Mouse (Mus musculus) ES-Bruce4 (cell line): ENCODE results near the gene Gm19668. TPM values are rescaled to one million over a fixed set of nuclear protein-coding genes. Genes with fewer than 3 reads are reported as not detected.
"Not testable (repeated sequence)": the region's sequence is repeated elsewhere in the genome, so short reads cannot be mapped to it uniquely, and the experiment has no call there.

Experiments
- H3K27ac ChIP-seq: 2 replicates; pipeline ENCODE4 v1.5.1; 2012; ENCODE audit warnings: low read length, inconsistent platforms; ENCODE audit not compliant: insufficient read depth
- H3K27me3 ChIP-seq: 2 replicates; pipeline ENCODE4 v1.6.1; 2012; ENCODE audit warnings: mild to moderate bottlenecking, low read length, inconsistent platforms; ENCODE audit not compliant: control insufficient read depth, poor library complexity, insufficient read depth, severe bottlenecking
- H3K36me3 ChIP-seq: 2 replicates; pipeline ENCODE4 v1.6.1; 2012; ENCODE audit warnings: inconsistent platforms, mild to moderate bottlenecking, low read length, moderate library complexity; ENCODE audit not compliant: control insufficient read depth, poor library complexity, insufficient read depth, severe bottlenecking
- H3K4me1 ChIP-seq: one replicate; pipeline ENCODE4 v1.8.1; 2011; ENCODE audit warnings: low read length; ENCODE audit not compliant: control insufficient read depth, insufficient read depth
- H3K4me3 ChIP-seq: 2 replicates; pipeline ENCODE4 v1.5.1; 2011; ENCODE audit warnings: low read depth, mild to moderate bottlenecking, low read length
- H3K9ac ChIP-seq: 2 replicates; pipeline ENCODE4 v1.6.1; 2012; ENCODE audit warnings: low read depth, mild to moderate bottlenecking, inconsistent platforms; ENCODE audit not compliant: poor library complexity, severe bottlenecking
- H3K9me3 ChIP-seq: replicated peaks from 2 replicates; pipeline ENCODE4 v1.6.1; 2012; ENCODE audit warnings: mild to moderate bottlenecking, low read length, inconsistent platforms; ENCODE audit not compliant: control insufficient read depth, poor library complexity, insufficient read depth, severe bottlenecking
- CTCF ChIP-seq: IDR thresholded peaks from one replicate; pipeline ENCODE4 v1.8.1; 2011; ENCODE audit warnings: low read depth, low read length
- EP300 ChIP-seq: IDR thresholded peaks from 2 replicates; pipeline ENCODE4 v1.6.1; 2011; ENCODE audit warnings: low read depth, low read length; ENCODE audit not compliant: insufficient read depth
- POLR2A ChIP-seq: IDR thresholded peaks from one replicate; pipeline ENCODE4 v1.8.1; 2011; ENCODE audit warnings: low read length; ENCODE audit not compliant: insufficient read depth
- polyA plus RNA-seq: library from polyadenylated mRNA; stranded (reverse); fragments of >200 nt; gene quantifications from 2 replicates; pipeline ENCODE4 v1.2.4, GENCODE M21; 2011; ENCODE audit warnings: low read depth; ENCODE audit not compliant: missing spikeins, insufficient read depth, insufficient read length

The Gm19668 gene
- polyA plus RNA-seq, 1 experiment = not detected

DNA sequence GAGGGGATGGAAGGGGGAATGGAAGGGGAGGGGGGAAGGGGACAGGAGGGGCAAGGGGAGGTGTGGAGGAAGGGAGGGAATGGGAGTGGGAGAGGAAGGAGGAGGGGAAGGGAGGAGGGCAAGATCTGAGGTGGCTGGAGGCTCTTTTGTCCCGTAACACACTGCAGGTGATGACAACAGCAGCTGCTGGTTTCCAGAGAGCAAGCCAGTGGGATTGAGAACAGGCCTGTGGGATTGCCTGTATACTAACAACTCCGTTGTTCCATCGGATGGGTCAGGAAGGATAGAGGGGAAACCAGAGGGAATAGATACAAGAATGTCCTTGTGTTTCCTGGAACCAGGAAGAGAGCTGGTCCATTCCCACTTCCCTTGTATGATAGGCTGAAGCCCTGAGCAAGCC lies 1.3 kb downstream of the Gm19668 start:
- Histone ChIP-seq H3K27ac (no peak overlapping the region), H3K27me3 (no peaks in the 10 kb centered on the region), H3K9me3 (no peaks in the 10 kb centered on the region), H3K4me3 (no peak overlapping the region), H3K4me1 (no peaks in the 10 kb centered on the region), H3K36me3 (no peaks in the 10 kb centered on the region), H3K9ac (no peak overlapping the region)
- TF ChIP-seq POLR2A (no peak), CTCF (no peak), EP300 (no peak)

DNA sequence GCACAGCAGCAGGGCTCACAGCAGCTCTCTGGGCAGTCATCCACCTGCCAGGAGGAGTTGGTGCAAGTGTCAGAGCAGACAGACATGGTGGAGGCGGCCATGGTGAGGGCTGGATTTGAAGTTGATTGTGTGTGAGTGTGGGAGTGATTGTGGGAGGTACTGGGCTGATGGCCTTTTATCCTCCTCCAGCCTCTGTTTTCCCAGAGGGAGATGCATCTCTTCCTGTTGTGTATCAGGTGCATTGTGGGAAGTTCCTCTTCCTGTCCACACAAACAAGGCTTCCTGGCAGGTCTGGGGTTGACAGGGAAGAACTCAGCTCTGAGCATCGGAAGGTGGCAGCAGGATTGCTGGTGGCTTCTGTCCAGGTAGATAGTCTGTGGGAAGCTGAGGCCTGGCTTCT lies 4.0 kb downstream of the Gm19668 start, which contains the start of gene Gm9639:
Gene Gm9639 (minus strand): TSS at position 101 of the 400 bp plus-strand sequence.
- TF ChIP-seq POLR2A (no peak), CTCF (no peak), EP300 (no peak)
- no peak within 1 kb of the TSS for H3K4me3 ChIP-seq
- H3K27ac ChIP-seq = no peak within 1 kb of the TSS
- H3K27me3 ChIP-seq = no peaks in the 10 kb centered on the region
- no peaks in the 10 kb centered on the region for H3K36me3 ChIP-seq
- H3K9ac ChIP-seq = no peak within 1 kb of the TSS
- H3K9me3 ChIP-seq = no peaks in the 10 kb centered on the region
- no peaks in the 10 kb centered on the region for H3K4me1 ChIP-seq

DNA sequence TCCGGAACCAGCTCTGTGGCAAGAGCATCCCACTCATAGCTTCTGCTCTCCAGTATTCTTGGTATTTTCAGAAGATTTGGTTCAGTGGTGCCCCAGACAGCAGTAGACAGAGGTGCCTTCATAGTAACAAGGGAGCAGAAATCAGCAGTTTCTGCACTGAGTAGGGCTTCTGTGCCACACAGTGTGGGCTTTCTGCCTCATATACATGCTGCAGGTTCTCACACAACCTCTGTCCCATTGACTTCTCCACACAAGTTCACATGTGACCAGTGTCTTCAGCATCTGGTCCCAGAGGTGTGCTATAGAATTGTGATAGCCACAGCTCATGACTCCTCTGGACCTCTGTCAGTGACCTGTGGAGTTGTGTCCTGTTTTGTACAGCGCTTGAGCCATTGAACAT lies 10.3 kb downstream of the Gm19668 start:
- H3K4me3 ChIP-seq = no peak overlapping the region
- H3K9me3 ChIP-seq = no peaks in the 10 kb centered on the region
- H3K4me1 ChIP-seq = no peaks in the 10 kb centered on the region
- no peaks in the 10 kb centered on the region for H3K36me3 ChIP-seq
- TF ChIP-seq EP300 = no peak
- TF ChIP-seq POLR2A = no peak
- no peak for TF ChIP-seq CTCF
- no peaks in the 10 kb centered on the region for H3K27me3 ChIP-seq
- H3K27ac ChIP-seq = no peak overlapping the region
- no peak overlapping the region for H3K9ac ChIP-seq

DNA sequence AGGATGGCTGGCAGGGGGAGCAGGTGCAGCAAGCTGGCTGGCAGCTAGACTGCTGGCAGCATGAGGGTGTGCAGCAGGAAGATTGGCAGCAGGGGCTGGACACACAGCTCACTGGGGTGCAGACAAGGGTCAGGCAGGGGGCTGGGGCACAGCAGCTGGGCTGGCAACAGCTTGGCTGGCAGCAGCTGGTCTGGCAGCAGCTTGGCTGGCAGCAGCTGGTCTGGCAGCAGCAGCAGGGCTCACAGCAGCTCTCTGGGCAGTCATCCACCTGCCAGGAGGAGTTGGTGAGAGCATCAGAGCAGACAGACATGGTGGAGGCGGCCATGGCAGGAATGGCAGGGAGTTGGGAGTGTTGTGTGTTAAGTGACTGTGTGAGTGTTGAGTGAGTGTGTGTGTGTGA lies 11.1 kb downstream of the Gm19668 start, which contains the start of gene Gm7137:
Gene Gm7137 (minus strand): TSS at position 325 of the 400 bp plus-strand sequence.
- H3K27me3 ChIP-seq, H3K9me3 ChIP-seq, H3K4me1 ChIP-seq, H3K36me3 ChIP-seq, H3K9ac ChIP-seq, H3K4me3 ChIP-seq, H3K27ac ChIP-seq: not testable (repeated sequence)

DNA sequence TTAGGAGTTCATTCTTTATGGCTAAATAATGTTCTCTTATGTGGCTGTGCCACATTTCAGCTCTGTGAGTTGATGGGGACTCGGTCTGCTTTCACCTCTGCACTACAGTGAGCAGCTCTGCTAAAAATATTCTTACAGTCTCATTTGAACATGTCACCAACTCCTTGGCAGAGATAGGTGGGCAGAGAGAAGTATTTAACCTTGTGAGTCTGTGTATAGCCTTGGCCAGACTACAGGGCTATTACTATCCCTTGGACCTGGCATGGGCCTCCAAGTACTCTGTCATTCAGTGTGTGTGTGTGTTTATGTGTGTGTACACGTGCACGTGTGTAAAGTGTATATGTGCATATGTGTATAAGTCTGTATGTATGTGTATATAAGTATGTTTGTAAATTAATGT lies 15.5 kb downstream of the Gm19668 start:
- H3K4me3 ChIP-seq, H3K4me1 ChIP-seq, H3K27ac ChIP-seq, H3K9me3 ChIP-seq, H3K9ac ChIP-seq, H3K36me3 ChIP-seq, H3K27me3 ChIP-seq: not testable (repeated sequence)

DNA sequence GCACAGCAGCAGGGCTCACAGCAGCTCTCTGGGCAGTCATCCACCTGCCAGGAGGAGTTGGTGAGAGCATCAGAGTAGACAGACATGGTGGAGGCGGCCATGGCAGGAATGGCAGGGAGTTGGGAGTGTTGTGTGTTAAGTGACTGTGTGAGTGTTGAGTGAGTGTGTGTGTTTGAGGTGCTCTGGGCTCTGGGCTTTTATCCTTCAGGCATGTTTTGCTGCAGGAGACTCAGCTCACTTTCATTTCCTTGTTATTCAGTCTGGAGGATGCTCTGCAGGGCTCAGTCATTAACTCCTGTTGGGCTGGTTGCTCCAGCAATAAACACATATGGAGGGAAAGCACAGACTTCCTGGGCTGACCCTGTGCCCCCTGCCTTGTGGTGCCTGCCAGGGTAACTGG lies 16.5 kb downstream of the Gm19668 start, which contains the start of gene Gm3250:
Gene Gm3250 (minus strand): TSS at position 101 of the 400 bp plus-strand sequence.
- H3K9me3 ChIP-seq, H3K36me3 ChIP-seq, H3K27me3 ChIP-seq, H3K4me3 ChIP-seq, H3K9ac ChIP-seq, H3K4me1 ChIP-seq, H3K27ac ChIP-seq: not testable (repeated sequence)

DNA sequence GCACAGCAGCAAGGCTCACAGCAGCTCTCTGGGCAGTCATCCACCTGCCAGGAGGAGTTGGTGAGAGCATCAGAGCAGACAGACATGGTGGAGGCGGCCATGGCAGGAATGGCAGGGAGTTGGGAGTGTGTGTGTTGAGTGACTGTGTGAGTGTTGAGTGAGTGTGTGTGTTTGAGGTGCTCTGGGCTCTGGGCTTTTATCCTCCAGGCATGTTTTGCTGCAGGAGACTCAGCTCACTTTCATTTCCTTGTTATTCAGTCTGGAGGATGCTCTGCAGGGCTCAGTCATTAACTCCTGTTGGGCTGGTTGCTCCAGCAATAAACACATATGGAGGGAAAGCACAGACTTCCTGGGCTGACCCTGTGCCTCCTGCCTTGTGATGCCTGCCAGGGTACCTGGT lies 22.1 kb downstream of the Gm19668 start, which contains the start of gene Gm7138:
Gene Gm7138 (minus strand): TSS at position 101 of the 400 bp plus-strand sequence.
- H3K36me3 ChIP-seq, H3K4me3 ChIP-seq, H3K4me1 ChIP-seq, H3K9me3 ChIP-seq, H3K27ac ChIP-seq, H3K9ac ChIP-seq, H3K27me3 ChIP-seq: not testable (repeated sequence)

DNA sequence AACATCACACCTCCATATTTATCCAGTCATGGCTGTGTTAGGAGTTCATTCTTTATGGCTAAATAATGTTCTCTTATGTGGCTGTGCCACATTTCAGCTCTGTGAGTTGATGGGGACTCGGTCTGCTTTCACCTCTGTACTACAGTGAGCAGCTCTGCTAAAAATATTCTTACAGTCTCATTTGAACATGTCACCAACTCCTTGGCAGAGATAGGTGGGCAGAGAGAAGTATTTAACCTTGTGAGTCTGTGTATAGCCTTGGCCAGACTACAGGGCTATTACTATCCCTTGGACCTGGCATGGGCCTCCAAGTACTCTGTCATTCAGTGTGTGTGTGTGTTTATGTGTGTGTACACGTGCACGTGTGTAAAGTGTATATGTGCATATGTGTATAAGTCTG lies 26.8 kb downstream of the Gm19668 start:
- not testable (repeated sequence) for H3K9ac ChIP-seq, H3K9me3 ChIP-seq, H3K27me3 ChIP-seq, H3K4me1 ChIP-seq, H3K27ac ChIP-seq, H3K4me3 ChIP-seq, H3K36me3 ChIP-seq

DNA sequence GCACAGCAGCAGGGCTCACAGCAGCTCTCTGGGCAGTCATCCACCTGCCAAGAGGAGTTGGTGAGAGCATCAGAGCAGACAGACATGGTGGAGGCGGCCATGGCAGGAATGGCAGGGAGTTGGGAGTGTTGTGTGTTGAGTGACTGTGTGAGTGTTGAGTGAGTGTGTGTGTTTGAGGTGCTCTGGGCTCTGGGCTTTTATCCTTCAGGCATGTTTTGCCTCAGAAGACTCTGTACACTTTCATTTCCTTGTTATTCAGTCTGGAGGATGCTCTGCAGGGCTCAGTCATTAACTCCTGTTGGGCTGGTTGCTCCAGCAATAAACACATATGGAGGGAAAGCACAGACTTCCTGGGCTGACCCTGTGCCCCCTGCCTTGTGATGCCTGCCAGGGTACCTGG lies 27.7 kb downstream of the Gm19668 start, which contains the start of gene Gm3238:
Gene Gm3238 (minus strand): TSS at position 101 of the 400 bp plus-strand sequence.
- not testable (repeated sequence) for H3K27me3 ChIP-seq, H3K9ac ChIP-seq, H3K27ac ChIP-seq, H3K4me3 ChIP-seq, H3K4me1 ChIP-seq, H3K9me3 ChIP-seq, H3K36me3 ChIP-seq
